Comparison of ENCODE assay signal across 9 mouse cellular contexts in the genomic region with DNA sequence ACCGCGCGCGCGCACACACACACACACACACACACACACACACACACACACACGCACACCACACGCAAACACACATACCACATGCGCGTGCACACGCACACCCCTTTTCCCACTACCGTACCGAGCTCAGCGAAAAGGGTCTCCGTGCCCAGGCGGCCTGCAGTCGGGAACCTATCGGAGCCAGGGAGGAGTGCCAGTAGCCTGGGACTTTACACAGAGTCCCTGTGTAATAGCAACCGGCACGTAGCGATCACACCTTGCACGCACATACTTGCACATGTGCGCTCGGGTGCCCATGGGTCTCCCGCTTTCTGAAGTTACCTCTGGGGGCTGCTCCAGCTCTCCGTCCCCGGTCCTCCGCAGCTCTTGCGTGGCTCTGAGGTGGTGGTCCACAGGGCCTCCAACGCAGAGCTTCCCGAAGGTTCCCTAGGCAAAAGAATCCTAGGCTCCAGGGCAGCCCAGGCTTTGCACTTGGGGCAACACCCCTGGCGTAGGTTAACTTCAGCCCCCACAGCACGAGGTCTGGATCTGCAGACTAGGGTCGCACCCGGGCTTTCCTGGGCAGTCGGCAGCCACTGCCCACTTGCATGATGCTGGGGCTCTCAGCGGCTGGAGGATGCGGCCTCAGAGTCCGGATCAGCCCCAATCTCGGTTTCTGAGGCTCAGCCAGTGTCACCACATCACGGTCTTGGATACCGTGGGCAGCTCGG. TPM values are rescaled to one million over a fixed set of nuclear protein-coding genes. Genes with fewer than 3 reads are reported as not detected.
A peak's percentile ranks its signal among the peaks of the same experiment; 100 is the strongest.
DNase-seq lines count a peak whose midpoint lies in the region; ATAC-seq and TF ChIP-seq lines count a peak whose summit lies in the region.
"Had no signal": no experiment of that assay in that cellular context is flagged by ENCODE, and none has a peak within 500 bp of the region (broad histone marks: within the 10 kb centered on the region; RNA-seq: fewer than 3 reads in every experiment).

No protein-coding gene starts in this region.

- peaks cover 59% of the 10 kb centered on the region for H3K27me3 ChIP-seq in kidney, embryonic 15.5 days
- peaks cover 42% of the 10 kb centered on the region for H3K27me3 ChIP-seq in forebrain, embryonic 13.5 days
- H3K27me3 ChIP-seq in liver, embryonic 15.5 days = peaks cover 45% of the 10 kb centered on the region

- H3K4me2 ChIP-seq in kidney, embryonic 15.5 days = peak overlapping the region; percentile 94
- H3K4me2 ChIP-seq in forebrain, embryonic 13.5 days = peak overlapping the region; percentile 98
- peak overlapping the region; percentile 38 for H3K4me2 ChIP-seq in liver, embryonic 15.5 days

- H3K9me3 ChIP-seq in kidney, embryonic 15.5 days (replicated peaks) = no peaks in the 10 kb centered on the region
- H3K9me3 ChIP-seq in forebrain, embryonic 13.5 days (replicated peaks) = no peaks in the 10 kb centered on the region
- no peaks in the 10 kb centered on the region for H3K9me3 ChIP-seq in liver, embryonic 15.5 days (replicated peaks)

- H3K4me1 ChIP-seq in kidney, embryonic 15.5 days = peaks cover 15% of the 10 kb centered on the region
- H3K4me1 ChIP-seq in forebrain, embryonic 13.5 days = peaks cover 18% of the 10 kb centered on the region
- H3K4me1 ChIP-seq in liver, embryonic 15.5 days (replicated peaks) = no peaks in the 10 kb centered on the region
- no peaks in the 10 kb centered on the region for H3K4me1 ChIP-seq in lung, adult 2 months (ENCODE audit: control insufficient read depth, insufficient read depth, low read length)

- peak; percentile 70 for ATAC-seq in kidney, embryonic 15.5 days (replicated peaks; ENCODE audit: low FRiP score)
- peak; percentile 69 for ATAC-seq in forebrain, embryonic 13.5 days
- ATAC-seq in liver, embryonic 15.5 days (ENCODE audit: insufficient read depth) = no peak
- ATAC-seq in activated CD4-positive, CD25-positive, alpha-beta regulatory T cell, adult 4 months = no peak

- no peak for TF ChIP-seq POLR2A in lung, adult 2 months (IDR thresholded peaks at IDR 0.05; ENCODE audit: borderline replicate concordance, extremely low read depth, low read depth, low read length)

- H3K4me3 ChIP-seq in kidney, embryonic 15.5 days (replicated peaks) = peak overlapping the region; percentile 50
- peak overlapping the region; percentile 56 for H3K4me3 ChIP-seq in forebrain, embryonic 13.5 days
- H3K4me3 ChIP-seq in liver, embryonic 15.5 days (replicated peaks) = no peak overlapping the region
- no peak overlapping the region for H3K4me3 ChIP-seq in lung, adult 2 months (replicated peaks; ENCODE audit: extremely low read depth, low read depth, low read length)

- no peak for TF ChIP-seq CTCF in lung, adult 2 months (IDR thresholded peaks at IDR 0.05; ENCODE audit: insufficient read depth, low read length)

- no peak overlapping the region for H3K27ac ChIP-seq in kidney, embryonic 15.5 days
- H3K27ac ChIP-seq in forebrain, embryonic 13.5 days = no peak overlapping the region
- no peak overlapping the region for H3K27ac ChIP-seq in liver, embryonic 15.5 days (replicated peaks)

- under 1% methylated on average over 42 of the region's 42 CpGs for WGBS in kidney, embryonic 15.5 days
- WGBS in forebrain, embryonic 13.5 days = under 1% methylated on average over 42 of the region's 42 CpGs
- 3% methylated on average over 42 of the region's 42 CpGs for WGBS in liver, embryonic 15.5 days (ENCODE audit: insufficient replicate concordance)
- WGBS in lung, adult 2 months = 1% methylated on average over 42 of the region's 42 CpGs

- H3K9ac ChIP-seq in kidney, embryonic 15.5 days = peak overlapping the region; percentile 40
- H3K9ac ChIP-seq in forebrain, embryonic 13.5 days = peak overlapping the region; percentile 65
- no peak overlapping the region for H3K9ac ChIP-seq in liver, embryonic 15.5 days

- no peaks in the 10 kb centered on the region for H3K36me3 ChIP-seq in kidney, embryonic 15.5 days
- no peaks in the 10 kb centered on the region for H3K36me3 ChIP-seq in forebrain, embryonic 13.5 days (ENCODE audit: poor library complexity, severe bottlenecking)
- H3K36me3 ChIP-seq in liver, embryonic 15.5 days (replicated peaks) = no peaks in the 10 kb centered on the region

- DNase-seq in kidney, adult 11 months = no peak
- peak; percentile 35 for DNase-seq in cerebellum, adult 11-12 months
- no peak for DNase-seq in layer of hippocampus, postnatal 25 days (ENCODE audit: extremely low spot score in 1 of 2, low spot score in 1 of 2)
- no peak for DNase-seq in lung, adult 2 months

RNA-seq across cellular contexts. Expression of a gene that starts 0.5 kb away (rescaled TPM):
- polyA plus RNA-seq in kidney, embryonic 15.5 days (2015; fragmentation: Nextera tagmentation; extraction: Ambion mirVana) = 0.08 TPM in 2 replicates
- 0.19 and 0.34 TPM in 2 replicates for polyA plus RNA-seq in forebrain, embryonic 13.5 days (2015; fragmentation: Nextera tagmentation; extraction: Ambion mirVana)
- 0.02 TPM in 1 of 2 replicates, not detected in the other for polyA plus RNA-seq in liver, embryonic 15.5 days (2015; fragmentation: Nextera tagmentation; extraction: Ambion mirVana)
- polyA plus RNA-seq in activated CD4-positive, CD25-positive, alpha-beta regulatory T cell, adult 4 months (2017; shearing (Covaris generic)) = under 1 TPM in 1 of 2 experiments, not detected in 1; 0.12 TPM
- total RNA-seq in layer of hippocampus, postnatal 25 days (2021) = 1 to 10 TPM; 2.3 to 2.6 TPM
- not detected in 2 replicates for polyA plus RNA-seq in lung, adult 2 months (2012; rRNA removed)
- polyA plus RNA-seq: testis, adult 2 months had no signal

Comparison
In these comparisons a context has a peak if more than half of its experiments do, and no peak if none do; other contexts are left out.
1. ATAC-seq: peak in kidney, embryonic 15.5 days (single experiment) and forebrain, embryonic 13.5 days (single experiment); none in liver, embryonic 15.5 days (single experiment) and activated CD4-positive, CD25-positive, alpha-beta regulatory T cell, adult 4 months (single experiment).
2. H3K4me2 ChIP-seq: peak in every context shown above with its lines; median percentile 98 in forebrain, embryonic 13.5 days; 94 in kidney, embryonic 15.5 days; 38 in liver, embryonic 15.5 days.
3. H3K4me3 ChIP-seq: peak in kidney, embryonic 15.5 days (single experiment) and forebrain, embryonic 13.5 days (single experiment); none in liver, embryonic 15.5 days (single experiment) and lung, adult 2 months (single experiment).